Mouse (Mus musculus): ENCODE results near the gene Fam160b1.

The Fam160b1 gene

GRCm38 (mm10) chr19:57360341-57361130 is at the start of gene Fam160b1:
Gene Fam160b1, plus strand, starts transcription at chr19:57360680.
- in situ Hi-C loops (cut with MboI, MseI): no loop called here

DNA sequence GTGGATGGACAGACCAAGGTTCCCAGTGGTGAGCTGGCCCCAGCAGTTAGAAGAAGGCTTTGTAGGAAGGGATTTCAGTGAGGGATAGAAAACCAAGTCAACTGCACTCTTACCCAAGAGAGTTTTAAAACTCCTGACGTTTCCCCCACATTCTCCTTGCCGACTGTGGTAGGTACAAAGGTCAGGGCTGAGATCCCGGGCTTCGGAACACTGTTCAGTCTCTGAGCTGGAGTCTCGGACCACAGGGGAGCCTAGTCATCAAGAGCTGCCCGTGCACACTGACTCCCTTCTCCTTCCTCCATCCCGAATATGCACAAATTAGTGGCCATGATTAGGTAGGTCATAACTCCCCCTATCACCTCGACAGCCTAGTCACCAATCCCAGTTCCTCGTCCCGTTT is 47.3 kb upstream of the Fam160b1 start:
- in situ Hi-C loops (cut with MboI, MseI): loop anchor here in 1 of 2 experiments (25.0 kb wide), 1 partner anchor 401 kb away; no protein-coding TSS in a partner anchor

DNA sequence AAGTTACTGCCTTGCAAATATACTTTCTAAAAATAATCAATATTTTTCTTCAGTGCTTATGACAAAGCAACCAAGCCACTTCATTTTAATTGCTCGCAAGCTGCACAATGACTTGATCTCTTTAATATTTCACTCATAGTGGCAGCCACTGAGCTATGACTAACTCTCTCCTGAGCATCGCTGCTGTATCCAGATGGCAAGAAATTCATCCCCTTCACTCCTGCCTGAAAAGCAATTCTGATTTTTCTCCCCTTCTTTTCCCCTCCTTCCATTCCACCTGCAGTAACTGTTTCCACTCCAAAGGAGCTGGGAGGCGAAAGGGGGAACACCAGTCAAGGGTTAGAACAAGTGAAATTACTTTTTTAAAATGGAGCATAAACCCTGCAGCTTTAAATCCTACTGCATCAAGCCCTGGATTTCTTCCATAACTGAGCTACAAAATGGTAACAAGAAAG is 46.6 kb upstream of the Fam160b1 start:
- in situ Hi-C loops (cut with MboI, MseI): loop anchor here in 1 of 2 experiments (25.0 kb wide), 1 partner anchor 402 kb away; no protein-coding TSS in a partner anchor

DNA sequence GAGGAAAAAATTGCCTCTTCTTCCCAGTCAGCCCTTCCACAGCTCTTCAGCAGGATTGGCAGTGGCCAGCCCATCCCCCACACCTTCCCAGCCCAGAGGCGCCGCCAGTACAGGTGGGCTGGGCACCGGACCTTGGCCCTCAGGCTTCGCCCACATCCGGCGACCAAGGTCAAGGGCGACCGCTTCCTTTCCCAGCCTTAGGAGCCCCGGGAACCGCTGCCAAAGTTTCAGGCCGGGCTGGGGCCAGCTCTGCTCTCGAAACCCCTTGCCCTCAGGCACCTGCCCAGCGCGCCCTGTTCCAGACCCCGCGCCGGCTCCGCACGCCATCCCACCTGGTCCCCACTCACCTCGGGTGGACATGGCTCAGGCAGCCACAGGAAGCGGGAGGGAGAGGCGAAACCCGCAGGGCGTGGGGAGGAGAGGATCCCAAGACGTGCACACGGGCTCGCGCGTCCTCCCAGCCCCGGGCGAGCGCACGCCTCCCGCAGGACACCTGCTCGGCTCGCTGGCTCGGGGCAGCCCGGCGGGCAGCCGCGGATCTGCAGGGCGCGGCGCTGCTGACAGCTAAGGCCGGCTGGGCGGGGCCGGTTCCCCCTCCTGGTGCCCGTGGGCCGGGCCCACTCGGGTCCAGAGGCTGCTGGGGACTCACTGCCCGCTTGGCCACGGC is 46.0 kb upstream of the Fam160b1 start, which contains the start of gene Ablim1:
Ablim1 (minus strand) TSS at position 574 of the 667 bp plus-strand sequence.
- in situ Hi-C loops (cut with MboI, MseI): loop anchor here in 1 of 2 experiments (25.0 kb wide), 1 partner anchor 402 kb away; no protein-coding TSS in a partner anchor

GRCm38 (mm10) chr19:57315013-57315565 is 45.4 kb upstream of the Fam160b1 start:
- in situ Hi-C loops (cut with MboI, MseI): loop anchor here in 1 of 2 experiments (25.0 kb wide), 1 partner anchor 403 kb away; no protein-coding TSS in a partner anchor

DNA sequence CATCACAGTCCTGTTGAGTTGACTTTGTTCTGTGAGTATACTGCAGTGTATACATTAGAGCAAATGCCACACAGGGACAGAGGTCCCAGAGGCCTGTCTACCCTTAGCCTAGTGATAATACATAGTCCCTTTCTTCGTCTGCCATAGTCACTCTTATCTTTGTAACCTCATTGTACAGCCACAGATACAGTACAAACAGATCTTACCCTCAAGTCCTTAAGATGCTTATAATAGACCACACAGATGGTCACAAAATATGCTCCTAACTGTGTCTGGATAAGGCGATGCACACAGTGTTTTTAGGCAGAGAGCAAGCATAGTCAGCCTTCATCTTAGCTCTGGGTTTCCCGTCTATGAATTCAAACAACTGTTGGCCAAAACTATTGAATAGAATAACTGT is 43.9 kb upstream of the Fam160b1 start:
- in situ Hi-C loops (cut with MboI, MseI): loop anchor here in 1 of 2 experiments (25.0 kb wide), 1 partner anchor 404 kb away; no protein-coding TSS in a partner anchor

DNA sequence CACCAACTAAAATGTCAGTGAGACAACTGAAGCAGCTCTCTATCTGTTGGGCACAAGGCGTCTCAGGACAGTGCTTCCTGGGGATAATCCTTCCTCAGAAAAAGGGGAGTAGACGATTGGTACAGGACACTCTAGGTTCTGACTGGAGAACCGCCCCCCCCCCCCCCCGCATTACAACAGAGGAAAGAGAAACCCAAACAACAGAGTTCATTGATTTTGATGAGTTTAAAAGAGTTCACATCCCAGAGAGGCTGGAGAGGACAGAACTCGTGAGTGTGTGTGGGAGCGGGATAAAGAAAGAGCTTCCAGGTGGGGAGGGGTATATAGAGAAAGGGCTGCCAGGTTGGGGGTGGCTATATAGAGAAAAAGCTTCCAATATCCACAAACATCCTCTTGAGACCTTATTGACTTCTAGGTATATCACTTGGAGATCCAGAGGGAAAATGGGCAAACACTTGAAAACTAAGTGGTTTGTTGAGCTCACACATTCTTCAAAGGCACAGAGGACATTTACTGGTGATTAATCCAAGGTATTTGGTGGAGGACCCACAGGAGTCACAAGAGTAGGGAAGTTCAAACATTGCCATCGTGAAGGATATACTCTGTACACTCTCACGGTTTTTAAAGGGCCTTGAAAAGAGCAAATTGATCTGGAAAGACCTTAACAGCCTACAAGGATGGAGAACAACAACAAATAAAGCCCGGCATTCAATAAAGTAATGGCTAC is 39.7 kb upstream of the Fam160b1 start:
- in situ Hi-C loops (cut with MboI, MseI): loop anchor here (5.0 to 25.0 kb wide), 3 partner anchors 159 to 409 kb away; no protein-coding TSS in a partner anchor

DNA sequence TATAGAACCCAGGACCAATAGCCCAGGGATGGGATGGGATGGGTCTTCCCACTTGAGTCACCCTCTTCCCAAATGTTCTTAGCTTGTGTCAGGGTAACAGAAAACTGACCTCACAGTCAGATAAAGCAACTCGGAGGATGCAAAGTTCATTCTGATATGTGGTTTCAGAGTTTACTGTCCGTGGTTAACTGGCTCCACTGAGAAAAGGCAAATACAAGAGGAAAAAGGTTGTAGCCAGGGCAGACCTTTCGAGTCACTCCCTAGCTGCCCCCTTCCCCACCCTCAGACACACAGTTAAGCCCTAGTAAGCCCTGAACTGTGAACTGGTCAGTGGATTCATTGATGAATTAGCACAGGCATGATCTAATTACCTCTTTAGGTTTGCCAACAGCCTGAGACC is 38.6 kb upstream of the Fam160b1 start:
- in situ Hi-C loops (cut with MboI, MseI): loop anchor here (5.0 to 25.0 kb wide), 3 partner anchors 160 to 410 kb away; no protein-coding TSS in a partner anchor

GRCm38 (mm10) chr19:57322491-57322890 is 38.0 kb upstream of the Fam160b1 start:
- in situ Hi-C loops (cut with MboI, MseI): loop anchor here (5.0 to 25.0 kb wide), 3 partner anchors 160 to 410 kb away; no protein-coding TSS in a partner anchor

GRCm38 (mm10) chr19:57323087-57323486 is 37.4 kb upstream of the Fam160b1 start:
- in situ Hi-C loops (cut with MboI, MseI): loop anchor here (5.0 to 25.0 kb wide), 3 partner anchors 161 to 411 kb away; no protein-coding TSS in a partner anchor

DNA sequence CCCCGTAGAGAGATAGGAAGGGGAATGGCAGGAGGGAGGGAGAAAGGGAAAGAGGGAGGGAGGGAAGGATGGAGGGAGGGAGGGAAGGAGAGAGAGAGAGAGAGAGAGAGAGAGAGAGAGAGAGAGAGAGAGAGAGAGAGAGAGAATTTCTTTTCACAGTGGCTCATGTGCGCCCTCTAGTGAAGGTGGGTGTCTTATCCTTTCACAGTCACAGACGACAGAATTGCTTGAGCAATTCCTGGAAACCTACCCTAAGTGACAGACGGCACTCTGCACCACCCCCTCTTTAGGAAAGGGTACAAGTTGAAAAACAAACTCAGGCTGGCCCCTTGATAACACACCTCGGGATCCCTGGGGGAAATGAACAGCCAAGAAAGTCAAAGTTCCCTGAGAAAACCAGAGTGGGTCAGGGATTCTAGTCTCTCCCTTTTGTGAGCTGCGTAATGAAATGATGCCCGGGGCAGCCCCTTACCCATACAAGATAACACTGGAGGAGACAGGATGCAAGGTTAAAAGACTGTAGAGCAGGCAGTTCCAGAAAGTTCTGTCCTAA is 34.7 kb upstream of the Fam160b1 start:
- in situ Hi-C loops (cut with MboI, MseI): loop anchor here in 1 of 2 experiments (10.0 kb wide), 1 partner anchor 261 kb away; no protein-coding TSS in a partner anchor

DNA sequence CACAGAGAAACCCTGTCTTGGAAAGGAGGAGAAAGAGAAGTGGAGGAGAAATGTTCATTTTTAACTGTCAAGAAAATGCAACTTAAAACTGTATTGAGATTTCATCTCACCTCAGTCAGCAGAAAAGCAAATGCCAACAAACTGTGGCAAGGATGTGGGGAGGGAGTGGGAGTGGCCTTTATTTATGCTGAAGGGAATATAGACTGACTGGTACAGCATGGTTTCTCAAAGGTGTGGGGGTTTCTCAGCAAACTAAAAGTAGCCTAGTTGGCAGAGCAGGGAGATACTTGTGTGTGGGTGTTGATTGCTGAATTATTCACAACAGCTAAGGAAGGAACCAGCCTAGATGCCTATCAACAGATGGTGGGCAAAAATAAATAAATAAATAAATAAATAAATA is 32.8 kb upstream of the Fam160b1 start:
- in situ Hi-C loops (cut with MboI, MseI): loop anchor here in 1 of 2 experiments (10.0 kb wide), 1 partner anchor 263 kb away; no protein-coding TSS in a partner anchor

GRCm38 (mm10) chr19:57328269-57328668 is 32.2 kb upstream of the Fam160b1 start:
- in situ Hi-C loops (cut with MboI, MseI): loop anchor here in 1 of 2 experiments (10.0 kb wide), 1 partner anchor 263 kb away; no protein-coding TSS in a partner anchor

- in situ Hi-C loops (cut with MboI, MseI): loop anchor here in 1 of 2 experiments (10.0 kb wide), 1 partner anchor 264 kb away; no protein-coding TSS in a partner anchor
These were observed 31.7 kb upstream of the Fam160b1 start for GRCm38 (mm10) chr19:57328792-57329191.

DNA sequence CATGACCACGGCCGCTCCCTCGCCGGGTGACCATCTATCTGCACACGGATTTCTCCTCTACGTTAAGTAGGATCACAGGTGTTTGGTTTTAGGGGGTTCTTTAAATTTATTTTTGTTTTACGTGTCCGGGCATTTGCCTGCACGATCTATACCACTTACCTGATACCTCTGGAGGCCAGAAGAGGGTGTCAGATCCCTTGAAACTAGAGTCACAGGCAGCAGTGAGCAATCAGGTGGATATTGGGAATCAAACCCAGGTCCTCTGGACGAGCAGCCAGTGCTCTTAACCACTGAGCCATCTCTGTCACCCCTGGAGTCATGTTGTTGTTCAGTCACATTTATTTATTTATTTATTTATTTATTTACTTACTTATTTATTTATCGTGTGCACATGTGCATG is 30.2 kb upstream of the Fam160b1 start:
- in situ Hi-C loops (cut with MboI, MseI): no loop called here

DNA sequence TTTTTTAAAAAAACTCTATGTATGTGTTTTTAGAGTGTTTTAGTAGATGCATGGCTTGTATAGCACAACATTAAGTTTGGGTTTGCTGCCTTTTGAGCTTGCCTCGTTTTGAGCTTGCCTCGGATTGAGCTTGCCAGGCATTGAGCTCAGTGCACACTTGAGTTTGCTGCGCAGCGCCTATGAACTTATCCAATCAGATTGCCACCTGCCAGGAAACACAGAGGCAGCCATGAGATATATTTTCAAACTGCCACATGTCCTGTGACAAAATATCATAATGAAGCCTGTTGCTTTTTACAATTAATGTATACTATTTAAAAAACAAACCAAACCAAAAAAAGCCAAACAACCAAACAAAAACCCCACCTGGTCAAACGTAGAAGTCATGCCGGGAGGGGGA is 29.2 kb upstream of the Fam160b1 start:
- in situ Hi-C loops (cut with MboI, MseI): no loop called here

DNA sequence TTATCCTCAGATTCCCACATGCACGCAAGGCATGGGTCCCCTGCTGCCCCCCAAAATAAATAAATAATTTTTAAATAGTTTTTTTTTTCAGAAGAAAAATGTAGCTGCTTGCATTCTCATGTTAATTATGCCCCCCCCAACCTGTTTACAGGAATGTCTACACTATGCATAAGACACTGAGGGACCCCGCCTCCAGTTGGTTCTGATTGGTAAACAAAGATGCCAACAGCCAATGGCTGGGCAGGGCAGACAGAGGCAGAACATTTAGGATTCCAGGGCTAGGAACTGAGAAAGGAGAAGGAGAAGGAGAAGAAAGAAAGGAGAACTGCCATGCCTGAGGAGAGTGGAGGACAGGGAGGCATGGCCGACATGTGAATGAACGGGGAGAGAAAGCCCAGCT is 27.1 kb upstream of the Fam160b1 start:
- in situ Hi-C loops (cut with MboI, MseI): no loop called here

GRCm38 (mm10) chr19:57335135-57335534 is 25.3 kb upstream of the Fam160b1 start:
- in situ Hi-C loops (cut with MboI, MseI): no loop called here

GRCm38 (mm10) chr19:57339281-57339864 is 21.1 kb upstream of the Fam160b1 start:
- in situ Hi-C loops (cut with MboI, MseI): no loop called here
